Mouse (Mus musculus) liver, embryonic 11.5 days (tissue): Measurements from ENCODE around the gene Ppa2. TPM values are rescaled to one million over a fixed set of nuclear protein-coding genes. Genes with fewer than 3 reads are reported as not detected.

Experiments used
- ATAC-seq: fragments of 200-750 bp; cut with Nextera tagmentation; replicated peaks from 2 replicates; pipeline ENCODE4 v1.8.0; 2017; ENCODE audit warnings: moderate number of reproducible peaks, mild to moderate bottlenecking, moderate TSS enrichment, moderate library complexity; ENCODE audit not compliant: low FRiP score
- DNase-seq: peaks from one replicate; pipeline ENCODE4 v3.0.0-alpha.2; 2017; ENCODE audit warnings: low spot score
- H3K27ac ChIP-seq: fragments of 300-500 bp; sonication (generic); 2 replicates; pipeline ENCODE4 v1.5.1; 2014; ENCODE audit warnings: mild to moderate bottlenecking, low read depth, low read length, control low read depth
- H3K27me3 ChIP-seq: fragments of 300-500 bp; sonication (generic); replicated peaks from 2 replicates; pipeline ENCODE4 v1.6.1; 2014; ENCODE audit warnings: low read length, mixed read lengths; ENCODE audit not compliant: control insufficient read depth, insufficient read depth
- H3K36me3 ChIP-seq: fragments of 300-500 bp; sonication (generic); 2 replicates; pipeline ENCODE4 v1.6.1; 2014; ENCODE audit warnings: mild to moderate bottlenecking, low read length, moderate library complexity, mixed read lengths; ENCODE audit not compliant: control insufficient read depth, insufficient read depth
- H3K4me1 ChIP-seq: fragments of 300-500 bp; sonication (generic); replicated peaks from 2 replicates; pipeline ENCODE4 v1.6.1; 2014; ENCODE audit warnings: low read length, mixed read lengths; ENCODE audit not compliant: control insufficient read depth, insufficient read depth
- H3K4me2 ChIP-seq: fragments of 300-500 bp; sonication (generic); 2 replicates; pipeline ENCODE4 v1.6.1; 2014; ENCODE audit warnings: mild to moderate bottlenecking, control low read depth, moderate library complexity
- H3K4me3 ChIP-seq: fragments of 300-500 bp; sonication (generic); 2 replicates; pipeline ENCODE4 v1.5.1; 2014; ENCODE audit warnings: low read depth, low read length, control low read depth
- H3K9ac ChIP-seq: fragments of 300-500 bp; sonication (generic); 2 replicates; pipeline ENCODE4 v1.6.1; 2014; ENCODE audit warnings: low read depth, low read length, control low read depth
- H3K9me3 ChIP-seq: fragments of 300-500 bp; sonication (generic); 2 replicates; pipeline ENCODE4 v1.6.1; 2016; ENCODE audit warnings: low read length, inconsistent platforms, mixed read lengths; ENCODE audit not compliant: control insufficient read depth
- WGBS: fragments of 180-500 bp; shearing (Covaris S2); extraction: QIAGEN DNeasy Blood & Tissue Kit; methylation state at CpG from one replicate; pipeline ENCODE4 v1.1.7; 2014; 5-methylcytosine and 5-hydroxymethylcytosine counted together
- polyA plus RNA-seq: library from polyadenylated mRNA; unstranded; fragments of >200 nt; fragmentation: Nextera tagmentation; extraction: Ambion mirVana; gene quantifications from 2 replicates; pipeline ENCODE4 v1.2.1, GENCODE M21; 2014

The Ppa2 gene
- polyA plus RNA-seq, result 102 and 107 TPM in 2 replicates

- DNase-seq, result peak; percentile 77
- peak within 1 kb of the TSS; percentile 68 for H3K4me3 ChIP-seq
These were observed at the start of gene Ppa2 for GRCm38 (mm10) chr3:133309954-133310808. Ppa2 (plus strand) TSS chr3:133310110.

GRCm38 (mm10) chr3:133271887-133272286, 38.0 kb upstream of the Ppa2 start:
- H3K27ac ChIP-seq, result no peak overlapping the region

More at GRCm38 (mm10) chr3:133309954-133310808, at the start of gene Ppa2:
- Histone ChIP-seq H3K4me2 (peak within 1 kb of the TSS; percentile 79), H3K36me3 (no peaks in the 10 kb centered on the region), H3K9ac (peak within 1 kb of the TSS; percentile 88), H3K9me3 (no peaks in the 10 kb centered on the region), H3K27me3 (no peaks in the 10 kb centered on the region), H3K4me1 (peaks cover 3% of the 10 kb centered on the region; the same call in 1 of the 2 replicates), H3K27ac (peak within 1 kb of the TSS; percentile 88)
- peak; percentile 89 for ATAC-seq
- under 1% methylated on average over 94 of the region's 95 CpGs for WGBS

GRCm38 (mm10) chr3:133284587-133284986, 25.3 kb upstream of the Ppa2 start:
- 56% methylated on average over 5 of the region's 5 CpGs for WGBS
- Histone ChIP-seq H3K36me3 (no peaks in the 10 kb centered on the region), H3K27me3 (no peaks in the 10 kb centered on the region), H3K4me3 (no peak overlapping the region), H3K4me1 (no peaks in the 10 kb centered on the region), H3K27ac (peak overlapping the region; percentile 2; the same call in 1 of the 2 replicates), H3K4me2 (no peak overlapping the region), H3K9ac (no peak overlapping the region), H3K9me3 (no peaks in the 10 kb centered on the region)
- DNase-seq (no peak), ATAC-seq (no peak; the same call in 1 of the 2 replicates)

More at GRCm38 (mm10) chr3:133271887-133272286, 38.0 kb upstream of the Ppa2 start:
- no peak for DNase-seq
- Histone ChIP-seq H3K4me1 (no peaks in the 10 kb centered on the region), H3K4me2 (no peak overlapping the region), H3K36me3 (no peaks in the 10 kb centered on the region), H3K27me3 (no peaks in the 10 kb centered on the region), H3K9me3 (no peaks in the 10 kb centered on the region), H3K4me3 (no peak overlapping the region), H3K9ac (no peak overlapping the region)
- 10% methylated on average over 3 of the region's 3 CpGs for WGBS
- no peak; the same call in 1 of the 2 replicates for ATAC-seq

- no peak for ATAC-seq
- H3K9me3 ChIP-seq, result no peaks in the 10 kb centered on the region
- H3K4me1 ChIP-seq, result no peaks in the 10 kb centered on the region
- no peak overlapping the region for H3K4me3 ChIP-seq
- H3K36me3 ChIP-seq, result no peaks in the 10 kb centered on the region
- no peak overlapping the region for H3K27ac ChIP-seq
- H3K27me3 ChIP-seq, result no peaks in the 10 kb centered on the region
- no peak for DNase-seq
- no peak overlapping the region for H3K9ac ChIP-seq
- H3K4me2 ChIP-seq, result no peak overlapping the region
- WGBS, result 77% methylated on average over 2 of the region's 2 CpGs
These were observed 21.1 kb upstream of the Ppa2 start for GRCm38 (mm10) chr3:133288795-133289194.

- H3K27ac ChIP-seq, result no peak overlapping the region
- no peak overlapping the region for H3K4me2 ChIP-seq
- DNase-seq (no peak), ATAC-seq (no peak)
- H3K27me3 ChIP-seq, result no peaks in the 10 kb centered on the region
- no peaks in the 10 kb centered on the region for H3K36me3 ChIP-seq
- H3K4me3 ChIP-seq, result no peak overlapping the region
- WGBS, result 85% methylated on average over 3 of the region's 3 CpGs
- H3K9me3 ChIP-seq, result no peaks in the 10 kb centered on the region
- no peaks in the 10 kb centered on the region for H3K4me1 ChIP-seq
- H3K9ac ChIP-seq, result no peak overlapping the region
These were observed 5.6 kb upstream of the Ppa2 start for GRCm38 (mm10) chr3:133304328-133304727.

- Histone ChIP-seq H3K4me3 (no peak overlapping the region), H3K4me1 (peaks cover 3% of the 10 kb centered on the region; the same call in 1 of the 2 replicates), H3K27ac (no peak overlapping the region), H3K4me2 (no peak overlapping the region), H3K9ac (no peak overlapping the region), H3K36me3 (no peaks in the 10 kb centered on the region), H3K9me3 (no peaks in the 10 kb centered on the region), H3K27me3 (no peaks in the 10 kb centered on the region)
- ATAC-seq (no peak), DNase-seq (no peak)
- 93% methylated on average over 3 of the region's 3 CpGs for WGBS
These were observed 1.5 kb upstream of the Ppa2 start for GRCm38 (mm10) chr3:133308361-133308760.

- Histone ChIP-seq H3K4me1 (peaks cover 3% of the 10 kb centered on the region; the same call in 1 of the 2 replicates), H3K27me3 (no peaks in the 10 kb centered on the region), H3K27ac (no peak overlapping the region), H3K4me3 (no peak overlapping the region), H3K36me3 (no peaks in the 10 kb centered on the region), H3K4me2 (peak overlapping the region; percentile 79; the same call in 1 of the 2 replicates), H3K9me3 (no peaks in the 10 kb centered on the region), H3K9ac (no peak overlapping the region)
- WGBS, result 93% methylated on average over 7 of the region's 7 CpGs
- DNase-seq (no peak), ATAC-seq (no peak)
These were observed 551 bp upstream of the Ppa2 start for GRCm38 (mm10) chr3:133309359-133309758.

GRCm38 (mm10) chr3:133310809-133311179, 884 bp downstream of the Ppa2 start:
- no peaks in the 10 kb centered on the region for H3K27me3 ChIP-seq
- ATAC-seq (peak; percentile 27; the same call in 1 of the 2 replicates), DNase-seq (no peak)
- H3K9me3 ChIP-seq, result no peaks in the 10 kb centered on the region
- no peaks in the 10 kb centered on the region for H3K36me3 ChIP-seq
- H3K9ac ChIP-seq, result peak overlapping the region; percentile 88
- peaks cover 3% of the 10 kb centered on the region; the same call in 1 of the 2 replicates for H3K4me1 ChIP-seq
- H3K27ac ChIP-seq, result peak overlapping the region; percentile 88
- WGBS, result 19% methylated on average over 14 of the region's 14 CpGs
- H3K4me3 ChIP-seq, result peak overlapping the region; percentile 68
- peak overlapping the region; percentile 79 for H3K4me2 ChIP-seq
